Mouse (Mus musculus): ENCODE data around the gene Nek7.

GRCm38 (mm10) chr1:138516946-138517345 lies 103.0 kb downstream of the Nek7 start:
- no peak for TF ChIP-seq POLR2A (IDR thresholded peaks at IDR 0.05; ENCODE audit: borderline replicate concordance, extremely low read depth, insufficient read depth, insufficient read length, poor library complexity, severe bottlenecking)
- no peak for TF ChIP-seq CTCF (IDR thresholded peaks at IDR 0.05; ENCODE audit: borderline replicate concordance, extremely low read depth, insufficient read depth, insufficient read length)

All from brain, embryonic 14.5 days (tissue).